Mouse (Mus musculus): ENCODE measurements at regions not wholly inside any gene's neighbourhood (a gene's known extent, or its start where the extent isn't known, plus 50 kb on each side); places are given as distances from the start of the nearest gene placed in this dataset.

GRCm38 (mm10) chr1:18727259-18727658 lies 375.6 kb upstream of the Tfap2d start:
- no peak for DNase-seq (ENCODE audit: low read depth, low spot score)

GRCm38 (mm10) chr1:18758347-18759129 lies 344.3 kb upstream of the Tfap2d start:
- no peak for DNase-seq (ENCODE audit: low read depth, low spot score)

- DNase-seq (ENCODE audit: low read depth, low spot score): peak; percentile 20
Measured at GRCm38 (mm10) chr1:18793639-18794038, 309.2 kb upstream of the Tfap2d start.
